Mouse (Mus musculus) spleen, adult 12 weeks (tissue): ENCODE measurements around the gene Ift46.
"Not testable (repeated sequence)": the region's sequence is repeated elsewhere in the genome, so short reads cannot be mapped to it uniquely, and the experiment has no call there.

Source experiments
- DNase-seq: peaks from one replicate; pipeline ENCODE4 v3.0.0; 2022; ENCODE audit warnings: low spot score

The Ift46 gene

GRCm38 (mm10) chr9:44735886-44736285 lies 31.8 kb upstream of the Ift46 start:
- DNase-seq, result no peak

GRCm38 (mm10) chr9:44736301-44736700 lies 31.4 kb upstream of the Ift46 start:
- no peak for DNase-seq

- no peak for DNase-seq
These were observed 30.3 kb upstream of the Ift46 start for GRCm38 (mm10) chr9:44737240-44737949.

GRCm38 (mm10) chr9:44740663-44741192 lies 27.0 kb upstream of the Ift46 start:
- no peak for DNase-seq

GRCm38 (mm10) chr9:44745371-44745770 lies 22.3 kb upstream of the Ift46 start:
- no peak for DNase-seq

GRCm38 (mm10) chr9:44746666-44747065 lies 21.0 kb upstream of the Ift46 start:
- no peak for DNase-seq

GRCm38 (mm10) chr9:44747341-44747740 lies 20.4 kb upstream of the Ift46 start:
- no peak for DNase-seq

- DNase-seq, result no peak
These were observed 19.2 kb upstream of the Ift46 start for GRCm38 (mm10) chr9:44748473-44748872.

- no peak for DNase-seq
These were observed 6.8 kb upstream of the Ift46 start for GRCm38 (mm10) chr9:44760873-44761272.

GRCm38 (mm10) chr9:44768029-44768394 lies 304 bp downstream of the Ift46 start:
- DNase-seq, result not testable (repeated sequence)

GRCm38 (mm10) chr9:44771376-44771775 lies 3.7 kb downstream of the Ift46 start:
- DNase-seq, result no peak

GRCm38 (mm10) chr9:44772392-44772749 lies 4.7 kb downstream of the Ift46 start:
- DNase-seq, result no peak

- peak; percentile 86 for DNase-seq
These were observed 5.3 kb downstream of the Ift46 start for GRCm38 (mm10) chr9:44772750-44773651.

GRCm38 (mm10) chr9:44792842-44793241 lies 25.1 kb downstream of the Ift46 start:
- no peak for DNase-seq

- no peak for DNase-seq
These were observed 30.6 kb downstream of the Ift46 start for GRCm38 (mm10) chr9:44798298-44798697.

GRCm38 (mm10) chr9:44799102-44799957 lies 31.6 kb downstream of the Ift46 start, which contains the start of gene Tmem25:
Gene Tmem25, minus strand, starts transcription at chr9:44799307.
- peak; percentile 61 for DNase-seq

GRCm38 (mm10) chr9:44799958-44800324 lies 32.2 kb downstream of the Ift46 start:
- DNase-seq, result no peak

GRCm38 (mm10) chr9:44801669-44802068 lies 34.0 kb downstream of the Ift46 start:
- no peak for DNase-seq

- no peak for DNase-seq
These were observed 35.2 kb downstream of the Ift46 start, which contains the start of gene Ttc36 for GRCm38 (mm10) chr9:44802808-44803450. Gene Ttc36, minus strand, starts transcription at chr9:44803072.

GRCm38 (mm10) chr9:44804678-44805077 lies 37.0 kb downstream of the Ift46 start:
- DNase-seq, result no peak

GRCm38 (mm10) chr9:44805536-44805935 lies 37.8 kb downstream of the Ift46 start:
- no peak for DNase-seq
